ENCODE assay signal across 16 mouse cellular contexts in genomic region chr3:146413992-146414391, GRCm38 (mm10). TPM values are rescaled to one million over a fixed set of nuclear protein-coding genes. Genes with fewer than 3 reads are reported as not detected.
DNase-seq lines count a peak whose midpoint lies in the region; ATAC-seq and TF ChIP-seq lines count a peak whose summit lies in the region.
"Had no signal": no experiment of that assay in that cellular context is flagged by ENCODE, and none has a peak within 500 bp of the region (broad histone marks: within the 10 kb centered on the region; RNA-seq: fewer than 3 reads in every experiment).

No protein-coding gene starts in this region.

- in situ Hi-C loops in CH12.LX (cut with MboI; ENCODE audit: low pct_ligation_motif_present, low pct_unique_long_range_greater_than_20kb, low sequenced_read_pairs), result no loop called here

- H3K4me1 ChIP-seq in intestine, embryonic 16.5 days (ENCODE audit: control insufficient read depth, insufficient read depth, low read length), result peaks cover 21% of the 10 kb centered on the region; the same call in 1 of the 2 replicates
- H3K4me1 ChIP-seq in intestine, embryonic 15.5 days (replicated peaks), result peaks cover 28% of the 10 kb centered on the region
- peaks cover 6 to 41% of the 10 kb centered on the region in 2 experiments; a peak in 3 of 4 replicates for H3K4me1 ChIP-seq in CH12.LX (ENCODE audit: control insufficient read depth in 1 of 2, insufficient read depth in 2 of 2)

- TF ChIP-seq RAD21 in CH12.LX (IDR thresholded peaks at IDR 0.05; ENCODE audit: low read depth, low read length), result no peak

- no peak overlapping the region for H3K27ac ChIP-seq in intestine, embryonic 16.5 days (ENCODE audit: low read length)
- H3K27ac ChIP-seq in intestine, embryonic 15.5 days, result no peak overlapping the region
- H3K27ac ChIP-seq in CH12.LX (ENCODE audit: insufficient read depth, low read depth), result no peak overlapping the region
- H3K27ac ChIP-seq: heart, embryonic 15.5 days; hindbrain, embryonic 14.5 days; limb, embryonic 15.5 days; lung, embryonic 15.5 days had no signal

- H3K4me2 ChIP-seq in intestine, embryonic 16.5 days (ENCODE audit: low read depth, low read length), result no peak overlapping the region
- H3K4me2 ChIP-seq in intestine, embryonic 15.5 days (replicated peaks), result no peak overlapping the region
- no peak overlapping the region for H3K4me2 ChIP-seq in CH12.LX (ENCODE audit: insufficient read depth, low read depth, poor library complexity, severe bottlenecking)
- H3K4me2 ChIP-seq: heart, embryonic 15.5 days; hindbrain, embryonic 14.5 days; limb, embryonic 15.5 days; lung, embryonic 15.5 days had no signal

- no peak for TF ChIP-seq POLR2A in CH12.LX (IDR thresholded peaks at IDR 0.05; ENCODE audit: low read depth, low read length)

- 0 out of 2 replicates have a peak, but pooled peaks have one; percentile 51 for TF ChIP-seq EP300 in CH12.LX (IDR thresholded peaks at IDR 0.05; ENCODE audit: low read length)

- H3K9me3 ChIP-seq in intestine, embryonic 16.5 days (ENCODE audit: control insufficient read depth, low read length), result no peaks in the 10 kb centered on the region
- no peaks in the 10 kb centered on the region for H3K9me3 ChIP-seq in intestine, embryonic 15.5 days
- H3K9me3 ChIP-seq in CH12.LX (replicated peaks; ENCODE audit: low read length), result no peaks in the 10 kb centered on the region
- H3K9me3 ChIP-seq: heart, embryonic 15.5 days; limb, embryonic 15.5 days; lung, embryonic 15.5 days had no signal

- ATAC-seq in intestine, embryonic 16.5 days, result no peak
- no peak for ATAC-seq in intestine, embryonic 15.5 days
- ATAC-seq: activated CD4-positive, CD25-positive, alpha-beta regulatory T cell, adult 4 months; midbrain, embryonic 16.5 days had no signal

- H3K79me2 ChIP-seq in CH12.LX (replicated peaks; ENCODE audit: control insufficient read depth, extremely low read depth, insufficient read depth, poor library complexity, severe bottlenecking), result no peaks in the 10 kb centered on the region

- peaks cover 5% of the 10 kb centered on the region; the same call in 1 of the 2 replicates for H3K36me3 ChIP-seq in intestine, embryonic 16.5 days (ENCODE audit: control insufficient read depth, insufficient read depth, low read length)
- 0 out of 2 replicates have a peak, but pooled peaks cover 5% of the 10 kb centered on the region for H3K36me3 ChIP-seq in intestine, embryonic 15.5 days
- H3K36me3 ChIP-seq in CH12.LX (replicated peaks in 1 of 2; ENCODE audit: control insufficient read depth in 1 of 2, insufficient read depth in 1 of 2, low read length in 1 of 2), result peaks cover 9 to 54% of the 10 kb centered on the region in 2 experiments
- H3K36me3 ChIP-seq: heart, embryonic 15.5 days had no signal

- 0 out of 2 replicates have a peak overlapping the region, but pooled peaks have one; percentile 1 for H3K9ac ChIP-seq in intestine, embryonic 16.5 days (ENCODE audit: low read depth, low read length)
- no peak overlapping the region for H3K9ac ChIP-seq in intestine, embryonic 15.5 days
- no peak overlapping the region for H3K9ac ChIP-seq in CH12.LX (ENCODE audit: insufficient read depth, low read depth)
- H3K9ac ChIP-seq: heart, embryonic 15.5 days; hindbrain, embryonic 14.5 days; limb, embryonic 15.5 days; lung, embryonic 15.5 days had no signal

- H3K4me3 ChIP-seq in intestine, embryonic 16.5 days (ENCODE audit: low read length), result no peak overlapping the region
- H3K4me3 ChIP-seq in intestine, embryonic 15.5 days (replicated peaks), result no peak overlapping the region
- H3K4me3 ChIP-seq in CH12.LX (replicated peaks in 1 of 3; ENCODE audit: low read depth in 2 of 3, low read length in 2 of 3, poor library complexity in 1 of 3), result no peak overlapping the region
- H3K4me3 ChIP-seq: heart, embryonic 15.5 days; limb, embryonic 15.5 days; lung, embryonic 15.5 days had no signal

- TF ChIP-seq CTCF in CH12.LX (conservative IDR thresholded peaks at IDR 0.05 in 1 of 2, IDR thresholded peaks at IDR 0.05 in 1 of 2; ENCODE audit: low read depth in 2 of 2, low read length in 2 of 2), result no peak

- dilution Hi-C loops in CH12.LX (cut with MboI; ENCODE audit: extremely low pct_ligation_motif_present, extremely low pct_unique_long_range_greater_than_20kb, low sequenced_read_pairs), result no loop called here

- DNase-seq in A20 (ENCODE audit: low read depth, low spot score) (peak; percentile 46), CH12.LX (ENCODE audit: extremely low read depth) (peak; percentile 38)
- peak; percentile 91 for DNase-seq in cerebellum, adult 9-11 months
- DNase-seq in gastrocnemius, postnatal 25 days, result no peak
- DNase-seq in spleen, postnatal 10 days (ENCODE audit: low spot score in 2 of 2), result no peak
- DNase-seq: adrenal gland, postnatal 25 days; gastrocnemius, postnatal 14 days; right cerebral cortex, postnatal 25 days had no signal

- H3K27me3 ChIP-seq in intestine, embryonic 16.5 days (replicated peaks; ENCODE audit: control insufficient read depth, insufficient read depth, low read length), result no peaks in the 10 kb centered on the region
- no peaks in the 10 kb centered on the region for H3K27me3 ChIP-seq in intestine, embryonic 15.5 days (replicated peaks)
- no peaks in the 10 kb centered on the region for H3K27me3 ChIP-seq in CH12.LX (replicated peaks)
- H3K27me3 ChIP-seq: heart, embryonic 15.5 days; limb, embryonic 15.5 days; lung, embryonic 15.5 days had no signal

- 71% methylated on average over 4 of the region's 4 CpGs for WGBS in intestine, embryonic 16.5 days
- WGBS in intestine, embryonic 15.5 days, result 81% methylated on average over 4 of the region's 4 CpGs

TF ChIP-seq in CH12.LX, 34 proteins besides CTCF, POLR2A, EP300 and RAD21:
- TF ChIP-seq SIN3A (IDR thresholded peaks at IDR 0.05; ENCODE audit: low read length), result no peak
- TF ChIP-seq IRF4 (IDR thresholded peaks at IDR 0.05; ENCODE audit: low read depth, low read length), result peak; percentile 60; the same call in 1 of the 2 replicates
- peak; percentile 27; the same call in 1 of the 2 replicates for TF ChIP-seq ELF1 (IDR thresholded peaks at IDR 0.05; ENCODE audit: low read depth, low read length)

RNA-seq across cellular contexts. Expression of gene Ssx2ip, which starts 9.6 kb away (rescaled TPM):
- 36.1 and 38.1 TPM in 2 replicates for polyA plus RNA-seq in intestine, embryonic 16.5 days (2015; fragmentation: Nextera tagmentation; extraction: Ambion mirVana)
- polyA plus RNA-seq in intestine, embryonic 15.5 days (2015; fragmentation: Nextera tagmentation; extraction: Ambion mirVana), result 38.6 and 41.5 TPM in 2 replicates
- total RNA-seq in CH12.LX (2012; rRNA removed) (29.2 and 32.6 TPM in 2 replicates), CH12.LX (2014; rRNA removed) (31.9 and 39.9 TPM in 2 replicates)
- polyA plus RNA-seq in CH12.LX (2012; ENCODE audit: insufficient read length, low read depth), result 28.0 and 31.3 TPM in 2 replicates
- 10 to 100 TPM; 23.5 to 27.0 TPM for total RNA-seq in gastrocnemius, postnatal 25 days (2021)

RNA-seq across cellular contexts. Expression of gene Ctbs, which starts 35.6 kb away (rescaled TPM):
- 11.0 and 11.6 TPM in 2 replicates for polyA plus RNA-seq in intestine, embryonic 16.5 days (2015; fragmentation: Nextera tagmentation; extraction: Ambion mirVana)
- 10.1 and 11.3 TPM in 2 replicates for polyA plus RNA-seq in intestine, embryonic 15.5 days (2015; fragmentation: Nextera tagmentation; extraction: Ambion mirVana)
- total RNA-seq in CH12.LX (2012; rRNA removed) (17.1 and 21.4 TPM in 2 replicates), CH12.LX (2014; rRNA removed) (48.8 and 56.9 TPM in 2 replicates)
- polyA plus RNA-seq in CH12.LX (2012; ENCODE audit: insufficient read length, low read depth), result 26.5 and 33.5 TPM in 2 replicates
- 1 to 10 TPM; 3.3 to 3.8 TPM for total RNA-seq in gastrocnemius, postnatal 25 days (2021)

Comparison
In these comparisons a context has a peak if more than half of its experiments do, and no peak if none do; other contexts are left out.
1. DNase-seq: peak in A20 (single experiment), CH12.LX (single experiment) and cerebellum, adult 9-11 months (single experiment); none in gastrocnemius, postnatal 25 days (single experiment) and spleen, postnatal 10 days (0 of 2).